In genomic region chr3:35090496-35091133, GRCm38 (mm10) we compare ENCODE assay signal across 10 mouse cellular contexts.
DNase-seq lines count a peak whose midpoint lies in the region; ATAC-seq and TF ChIP-seq lines count a peak whose summit lies in the region.
"Had no signal": no experiment of that assay in that cellular context is flagged by ENCODE, and none has a peak within 500 bp of the region (broad histone marks: within the 10 kb centered on the region; RNA-seq: fewer than 3 reads in every experiment).

No protein-coding gene starts in this region.

- no peak for TF ChIP-seq CTCF in liver, postnatal 0 days (IDR thresholded peaks at IDR 0.05; ENCODE audit: low read depth)

- TF ChIP-seq EP300 in liver, postnatal 0 days (IDR thresholded peaks at IDR 0.05; ENCODE audit: low read depth), result no peak

- no peaks in the 10 kb centered on the region for H3K36me3 ChIP-seq in liver, postnatal 0 days (replicated peaks; ENCODE audit: insufficient read depth, low read length)
- H3K36me3 ChIP-seq: heart, embryonic 13.5 days had no signal

- no peak for ATAC-seq in liver, postnatal 0 days

- intact Hi-C loops in left cerebral cortex, postnatal 10 days (cut with DNase I), result no loop called here

- no peak overlapping the region for H3K27ac ChIP-seq in liver, postnatal 0 days (ENCODE audit: low read depth)
- H3K27ac ChIP-seq: heart, embryonic 13.5 days had no signal

- H3K9me3 ChIP-seq in liver, postnatal 0 days (ENCODE audit: low read length), result no peaks in the 10 kb centered on the region
- H3K9me3 ChIP-seq: heart, embryonic 13.5 days had no signal

- no peak overlapping the region for H3K4me2 ChIP-seq in liver, postnatal 0 days (ENCODE audit: low read depth, low read length)
- H3K4me2 ChIP-seq: heart, embryonic 13.5 days had no signal

- no peak overlapping the region for H3K4me3 ChIP-seq in liver, postnatal 0 days (ENCODE audit: low read depth, low read length)
- H3K4me3 ChIP-seq: heart, embryonic 13.5 days; megakaryocyte, embryonic 14.5 days had no signal

- H3K4me1 ChIP-seq in liver, postnatal 0 days (ENCODE audit: insufficient read depth), result no peaks in the 10 kb centered on the region
- H3K4me1 ChIP-seq: heart, embryonic 13.5 days; megakaryocyte, embryonic 14.5 days had no signal

- H3K27me3 ChIP-seq in liver, postnatal 0 days (ENCODE audit: insufficient read depth, low read length), result no peaks in the 10 kb centered on the region
- H3K27me3 ChIP-seq: heart, embryonic 13.5 days; megakaryocyte, embryonic 14.5 days had no signal

- peak; percentile 6 for DNase-seq in adrenal gland, postnatal 14 days
- DNase-seq in adrenal gland, adult 8-10 months, result no peak
- DNase-seq in right cerebral cortex, adult 2 months (ENCODE audit: low spot score in 2 of 2), result peak; percentile 10 to 25
- DNase-seq in right cerebral cortex, postnatal 14 days, result no peak
- DNase-seq in left cerebral cortex, postnatal 10 days (ENCODE audit: extremely low spot score in 1 of 2, low spot score in 2 of 2), result peak; percentile 40 to 41
- DNase-seq in skeletal muscle tissue, adult 2 months (ENCODE audit: low read depth, low spot score), result peak; percentile 8
- no peak for DNase-seq in urinary bladder, adult 2 months (ENCODE audit: low spot score)
- no peak for DNase-seq in liver, postnatal 0 days

- 54% methylated on average over 5 of the region's 5 CpGs for WGBS in liver, postnatal 0 days (ENCODE audit: insufficient replicate concordance)

- no peak overlapping the region for H3K9ac ChIP-seq in liver, postnatal 0 days (replicated peaks)
- H3K9ac ChIP-seq: heart, embryonic 13.5 days had no signal

Comparison
In these comparisons a context has a peak if more than half of its experiments do, and no peak if none do; other contexts are left out.
1. DNase-seq: peak in adrenal gland, postnatal 14 days (single experiment), right cerebral cortex, adult 2 months (2 of 2), left cerebral cortex, postnatal 10 days (2 of 2) and skeletal muscle tissue, adult 2 months (single experiment); none in adrenal gland, adult 8-10 months (single experiment), right cerebral cortex, postnatal 14 days (single experiment), urinary bladder, adult 2 months (single experiment) and liver, postnatal 0 days (single experiment).